Mouse (Mus musculus) limb, embryonic 10.5 days (tissue): ENCODE data around the gene Mzf1. TPM values are rescaled to one million over a fixed set of nuclear protein-coding genes. Genes with fewer than 3 reads are reported as not detected.

Source experiments
- polyA plus RNA-seq: library from polyadenylated mRNA; unstranded; fragments of >200 nt; fragmentation: Nextera tagmentation; extraction: Ambion mirVana; gene quantifications from 2 replicates; pipeline ENCODE4 v1.2.1, GENCODE M21; 2016

Gene Mzf1
- polyA plus RNA-seq, 1 experiment from 2014 or later, result 4.4 TPM

Other genes starting within 250 kb of the Mzf1 start
- 14.8 and 16.8 TPM in 2 replicates for gene Zfp329, start 235.9 kb downstream of the Mzf1 start, polyA plus RNA-seq
- 30.4 and 32.6 TPM in 2 replicates for gene Zfp110, start 220.0 kb downstream of the Mzf1 start, polyA plus RNA-seq
- gene Zfp128, start 173.6 kb downstream of the Mzf1 start, polyA plus RNA-seq, result 5.0 and 7.4 TPM in 2 replicates
- gene Zscan22, start 156.9 kb downstream of the Mzf1 start, polyA plus RNA-seq, result 22.4 and 23.1 TPM in 2 replicates
- 1,082 and 1,228 TPM in 2 replicates for gene Rps5, start 132.5 kb downstream of the Mzf1 start, polyA plus RNA-seq
- 0.66 and 0.94 TPM in 2 replicates for gene Rnf225, start 127.3 kb downstream of the Mzf1 start, polyA plus RNA-seq
- gene Zfp324, start 88.9 kb downstream of the Mzf1 start, polyA plus RNA-seq, result 8.4 and 12.0 TPM in 2 replicates
- 14.0 and 14.9 TPM in 2 replicates for gene Zfp446, start 76.9 kb downstream of the Mzf1 start, polyA plus RNA-seq
- not detected in 2 replicates for gene Slc27a5, start 56.6 kb downstream of the Mzf1 start, polyA plus RNA-seq
- gene Trim28, start 55.6 kb downstream of the Mzf1 start, polyA plus RNA-seq, result 561 and 585 TPM in 2 replicates
- gene Zbtb45, start 44.7 kb downstream of the Mzf1 start, polyA plus RNA-seq, result 29.1 and 31.8 TPM in 2 replicates
- 79.6 and 84.2 TPM in 2 replicates for gene Chmp2a, start 20.0 kb downstream of the Mzf1 start, polyA plus RNA-seq
- gene Ube2m, start 16.5 kb downstream of the Mzf1 start, polyA plus RNA-seq, result 182 and 208 TPM in 2 replicates
- gene Vmn1r85, start 40.4 kb upstream of the Mzf1 start, polyA plus RNA-seq, result not detected in 2 replicates
- gene Vmn1r86, start 65.2 kb upstream of the Mzf1 start, polyA plus RNA-seq, result not detected in 2 replicates
- not detected in 2 replicates for gene Vmn1r87, start 85.4 kb upstream of the Mzf1 start, polyA plus RNA-seq
- gene Vmn1r88, start 104.8 kb upstream of the Mzf1 start, polyA plus RNA-seq, result not detected in 2 replicates
- gene Vmn1r89, start 158.3 kb upstream of the Mzf1 start, polyA plus RNA-seq, result not detected in 2 replicates
- 163 and 169 TPM in 2 replicates for gene Lig1, start 222.5 kb upstream of the Mzf1 start, polyA plus RNA-seq
- 10.0 and 11.4 TPM in 2 replicates for gene Zswim9, start 224.0 kb upstream of the Mzf1 start, polyA plus RNA-seq